Mouse (Mus musculus) intestine, postnatal 0 days (tissue): ENCODE measurements around the gene Tmem8b. TPM values are rescaled to one million over a fixed set of nuclear protein-coding genes. Genes with fewer than 3 reads are reported as not detected.

ENCODE experiments used
- ATAC-seq: fragments of 200-750 bp; cut with Nextera tagmentation; 2 replicates; pipeline ENCODE4 v1.8.0; 2017; ENCODE audit warnings: mild to moderate bottlenecking, moderate TSS enrichment, moderate library complexity
- H3K27ac ChIP-seq: fragments of 300-500 bp; sonication (generic); 2 replicates; pipeline ENCODE4 v1.5.1; 2014; ENCODE audit warnings: mild to moderate bottlenecking, low read depth, low read length, moderate library complexity
- H3K27me3 ChIP-seq: fragments of 300-500 bp; sonication (generic); replicated peaks from 2 replicates; pipeline ENCODE4 v1.6.1; 2014; ENCODE audit warnings: low read length, mixed read lengths; ENCODE audit not compliant: control insufficient read depth, insufficient read depth
- H3K36me3 ChIP-seq: fragments of 300-500 bp; sonication (generic); 2 replicates; pipeline ENCODE4 v1.6.1; 2014; ENCODE audit warnings: mild to moderate bottlenecking, moderate library complexity; ENCODE audit not compliant: control insufficient read depth, insufficient read depth
- H3K4me1 ChIP-seq: fragments of 300-500 bp; sonication (generic); replicated peaks from 2 replicates; pipeline ENCODE4 v1.6.1; 2014; ENCODE audit warnings: antibody characterized with exemption, low read length, mixed read lengths; ENCODE audit not compliant: control insufficient read depth, insufficient read depth
- H3K4me2 ChIP-seq: fragments of 300-500 bp; sonication (generic); replicated peaks from 2 replicates; pipeline ENCODE4 v1.6.1; 2014; ENCODE audit warnings: low read depth, mild to moderate bottlenecking, moderate library complexity
- H3K4me3 ChIP-seq: fragments of 300-500 bp; sonication (generic); 2 replicates; pipeline ENCODE4 v1.5.1; 2014; ENCODE audit warnings: low read depth, low read length
- H3K9ac ChIP-seq: fragments of 300-500 bp; sonication (generic); 2 replicates; pipeline ENCODE4 v1.6.1; 2014; ENCODE audit warnings: mild to moderate bottlenecking, low read depth, low read length
- H3K9me3 ChIP-seq: fragments of 300-500 bp; sonication (generic); 2 replicates; pipeline ENCODE4 v1.6.1; 2016; ENCODE audit warnings: mixed run types; ENCODE audit not compliant: control insufficient read depth
- CTCF ChIP-seq: sonication (generic); IDR thresholded peaks from 2 replicates; pipeline ENCODE4 v1.5.1; 2016; ENCODE audit warnings: low read depth, mild to moderate bottlenecking, control low read depth, antibody characterized with exemption, moderate library complexity
- WGBS: fragments of 180-500 bp; shearing (Covaris S2); extraction: QIAGEN DNeasy Blood & Tissue Kit; methylation state at CpG from one replicate; pipeline ENCODE4 v1.1.7; 2014; 5-methylcytosine and 5-hydroxymethylcytosine counted together
- polyA plus RNA-seq: library from polyadenylated mRNA; unstranded; fragments of >200 nt; fragmentation: Nextera tagmentation; extraction: Ambion mirVana; gene quantifications from 2 replicates; pipeline ENCODE4 v1.2.1, GENCODE M21; 2015

Tmem8b gene
- polyA plus RNA-seq, 1 experiment from 2014 or later, result 1.6 TPM

GRCm38 (mm10) chr4:43693806-43694241, 25.1 kb downstream of the Tmem8b start:
- Histone ChIP-seq H3K4me3 (no peak overlapping the region), H3K9ac (no peak overlapping the region), H3K36me3 (no peaks in the 10 kb centered on the region), H3K4me2 (no peak overlapping the region), H3K27me3 (no peaks in the 10 kb centered on the region), H3K9me3 (no peaks in the 10 kb centered on the region), H3K4me1 (no peaks in the 10 kb centered on the region), H3K27ac (no peak overlapping the region)
- TF ChIP-seq CTCF, result no peak
- no peak for ATAC-seq
- WGBS, result 53% methylated on average over 5 of the region's 5 CpGs

DNA sequence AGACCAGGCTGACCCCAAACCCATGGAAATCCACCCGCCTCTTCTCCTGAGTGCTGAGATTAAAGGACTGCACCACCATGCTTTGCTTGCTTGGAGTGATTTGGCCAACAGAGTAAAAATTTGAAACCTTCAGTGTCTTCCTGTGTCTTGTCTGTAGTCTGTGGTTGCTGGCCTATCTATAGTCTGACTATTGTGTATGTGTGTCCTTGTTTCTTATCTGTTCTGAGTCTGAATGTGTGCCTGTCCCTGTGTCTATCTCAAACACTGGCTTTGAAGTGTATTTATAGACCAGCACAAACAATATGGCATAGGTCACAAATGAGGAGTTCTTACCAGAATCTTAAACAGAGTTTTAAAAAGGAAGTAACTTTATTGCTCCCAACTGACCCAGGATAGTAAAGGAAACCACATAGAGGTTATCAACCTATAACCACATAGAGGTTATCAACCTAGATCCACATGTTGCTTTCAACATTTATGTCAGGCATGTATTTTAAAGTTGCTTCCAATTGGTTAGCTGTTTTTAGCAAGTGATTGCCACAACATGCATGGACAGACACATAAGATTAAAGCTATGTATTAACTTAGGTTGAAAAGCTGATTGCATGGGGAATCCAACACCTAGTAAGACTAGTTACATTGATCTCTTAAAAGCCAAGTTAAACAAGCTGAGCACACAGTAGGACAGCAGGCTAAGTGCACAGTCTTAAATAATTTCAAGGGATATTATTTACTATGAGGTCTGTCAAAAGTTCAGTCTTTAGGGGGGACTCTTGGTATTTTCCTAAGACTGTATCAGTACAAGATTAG, 25.9 kb downstream of the Tmem8b start:
- H3K27me3 ChIP-seq, result no peaks in the 10 kb centered on the region
- no peaks in the 10 kb centered on the region for H3K9me3 ChIP-seq
- no peak for TF ChIP-seq CTCF
- no peak overlapping the region for H3K27ac ChIP-seq
- ATAC-seq, result no peak
- no peaks in the 10 kb centered on the region for H3K36me3 ChIP-seq
- 88% methylated on average over 1 of the region's 1 CpGs for whole genome bisulfite sequencing
- H3K4me3 ChIP-seq, result no peak overlapping the region
- H3K4me1 ChIP-seq, result no peaks in the 10 kb centered on the region
- H3K4me2 ChIP-seq, result no peak overlapping the region
- no peak overlapping the region for H3K9ac ChIP-seq

DNA sequence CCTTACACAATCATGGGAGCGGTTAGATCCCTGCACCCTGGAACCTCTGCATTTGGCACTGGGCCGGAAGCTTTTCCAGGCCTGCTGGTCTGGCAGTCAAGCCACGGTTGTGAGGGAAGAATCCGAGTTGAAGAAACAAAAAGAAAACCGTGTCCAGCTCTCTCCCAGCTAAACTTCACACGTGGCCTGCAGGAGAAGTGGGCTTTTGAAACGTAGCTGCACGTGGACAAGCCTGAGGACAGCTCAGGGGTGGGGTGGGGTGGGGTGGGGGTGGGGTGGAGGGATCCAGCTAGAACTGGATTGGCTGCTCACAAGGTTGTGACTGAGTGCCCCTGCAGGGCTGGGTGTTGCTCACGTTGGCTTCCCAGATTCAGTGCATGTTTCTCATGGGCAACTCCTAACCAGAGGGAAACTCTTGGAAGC, 26.5 kb downstream of the Tmem8b start:
- Histone ChIP-seq H3K27ac (no peak overlapping the region), H3K27me3 (no peaks in the 10 kb centered on the region), H3K9me3 (no peaks in the 10 kb centered on the region), H3K9ac (no peak overlapping the region), H3K36me3 (no peaks in the 10 kb centered on the region), H3K4me2 (no peak overlapping the region), H3K4me1 (no peaks in the 10 kb centered on the region), H3K4me3 (no peak overlapping the region)
- ATAC-seq, result 0 out of 2 replicates have a peak, but pooled peaks have one; percentile 45
- TF ChIP-seq CTCF, result no peak
- 16% methylated on average over 9 of the region's 9 CpGs for WGBS

- H3K27ac ChIP-seq, result no peak overlapping the region
- no peak overlapping the region for H3K4me2 ChIP-seq
- no peaks in the 10 kb centered on the region for H3K27me3 ChIP-seq
- no peak overlapping the region for H3K4me3 ChIP-seq
- no peaks in the 10 kb centered on the region for H3K9me3 ChIP-seq
- 96% methylated on average over 13 of the region's 13 CpGs for WGBS
- no peaks in the 10 kb centered on the region for H3K36me3 ChIP-seq
- no peaks in the 10 kb centered on the region for H3K4me1 ChIP-seq
- no peak overlapping the region for H3K9ac ChIP-seq
- no peak for ATAC-seq
- TF ChIP-seq CTCF, result no peak
Observed at GRCm38 (mm10) chr4:43696561-43696960, 27.8 kb downstream of the Tmem8b start.

GRCm38 (mm10) chr4:43700707-43701106, 31.9 kb downstream of the Tmem8b start, which contains the start of gene Olfr70:
TSS of gene Olfr70 (minus strand) at chr4:43700807.
- Histone ChIP-seq H3K4me3 (no peak within 1 kb of the TSS), H3K36me3 (no peaks in the 10 kb centered on the region), H3K27me3 (no peaks in the 10 kb centered on the region), H3K27ac (no peak within 1 kb of the TSS), H3K4me1 (no peaks in the 10 kb centered on the region), H3K9me3 (no peaks in the 10 kb centered on the region), H3K4me2 (no peak within 1 kb of the TSS), H3K9ac (no peak within 1 kb of the TSS)
- TF ChIP-seq CTCF, result no peak
- WGBS, result 71% methylated on average over 6 of the region's 6 CpGs
- ATAC-seq, result no peak

DNA sequence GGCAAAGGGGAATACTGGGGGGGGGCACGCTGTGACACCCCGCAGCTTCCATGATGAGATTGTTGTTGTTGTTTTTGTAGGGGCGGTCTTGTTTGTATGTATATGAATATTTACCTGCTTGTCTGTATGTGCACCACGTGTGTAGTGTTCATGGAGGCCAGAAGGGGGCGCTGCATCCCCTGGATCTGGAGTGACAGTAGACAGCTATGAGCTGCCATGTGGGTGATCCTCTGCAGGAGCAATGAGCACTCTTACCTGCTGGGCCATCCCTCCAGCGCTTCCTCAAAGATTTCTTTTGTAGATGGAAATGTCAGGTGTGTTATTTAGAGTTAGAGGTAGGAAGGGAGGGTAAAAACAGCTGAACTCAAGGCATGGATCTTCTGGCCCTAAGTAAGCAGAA, 34.7 kb downstream of the Tmem8b start:
- Histone ChIP-seq H3K4me2 (no peak overlapping the region), H3K4me1 (no peaks in the 10 kb centered on the region), H3K4me3 (no peak overlapping the region), H3K36me3 (no peaks in the 10 kb centered on the region), H3K9me3 (no peaks in the 10 kb centered on the region), H3K27ac (no peak overlapping the region), H3K27me3 (no peaks in the 10 kb centered on the region), H3K9ac (no peak overlapping the region)
- no peak for ATAC-seq
- WGBS, result 78% methylated on average over 6 of the region's 6 CpGs
- peak; percentile 54 for TF ChIP-seq CTCF
